Mouse (Mus musculus): ENCODE measurements around the gene Golga1. TPM values are rescaled to one million over a fixed set of nuclear protein-coding genes. Genes with fewer than 3 reads are reported as not detected.
"Not testable (repeated sequence)": the region's sequence is repeated elsewhere in the genome, so short reads cannot be mapped to it uniquely, and the experiment has no call there.

Gene Golga1
- polyA plus RNA-seq (2016; fragmentation: Nextera tagmentation; extraction: Ambion mirVana): 31.4 and 31.5 TPM in 2 replicates

DNA sequence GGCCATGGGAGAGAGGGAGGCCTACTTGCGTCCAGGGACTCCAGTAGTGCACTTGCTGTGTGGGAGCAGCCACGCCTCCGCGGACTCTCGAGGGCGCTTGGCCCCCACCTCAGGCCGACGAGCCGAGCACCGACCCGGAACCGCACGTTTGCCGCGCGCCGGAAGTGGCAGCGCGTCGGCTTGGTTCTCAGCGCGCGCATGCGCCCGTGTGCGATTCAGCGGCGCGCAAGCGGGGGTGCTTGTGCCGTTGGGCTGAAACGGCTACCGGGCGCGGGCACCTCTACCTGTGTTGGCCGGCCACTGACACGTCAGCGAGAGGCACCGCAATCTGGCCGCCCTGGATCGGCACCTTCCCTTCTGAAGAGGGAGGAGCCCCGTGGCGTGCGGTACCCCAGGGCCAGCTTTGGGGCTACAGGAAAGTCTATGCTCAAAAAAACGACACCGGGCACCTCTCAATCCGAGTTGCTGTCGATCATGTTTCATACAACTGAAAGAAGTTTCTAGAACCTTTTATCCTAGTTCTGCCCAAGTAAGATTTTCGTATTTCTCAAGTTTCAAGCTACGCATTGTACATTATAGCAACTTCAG lies at the start of gene Golga1:
Golga1 (minus strand) TSS at position 142 of the 588 bp plus-strand sequence.
- Histone ChIP-seq H3K9ac (peak within 1 kb of the TSS; percentile 89), H3K4me2 (replicated peaks) (peak within 1 kb of the TSS; percentile 84), H3K4me3 (peak within 1 kb of the TSS; percentile 75), H3K9me3 (no peaks in the 10 kb centered on the region), H3K4me1 (peaks cover 7% of the 10 kb centered on the region), H3K27ac (peak within 1 kb of the TSS; percentile 54), H3K36me3 (peaks cover 6% of the 10 kb centered on the region; the same call in 1 of the 2 replicates), H3K27me3 (replicated peaks) (no peaks in the 10 kb centered on the region)
- under 1% methylated on average over 50 of the region's 50 CpGs for WGBS
- peak; percentile 99 for ATAC-seq (ENCODE audit: low FRiP score, low read depth)

- H3K36me3 ChIP-seq: peaks cover 42% of the 10 kb centered on the region
- no peak overlapping the region for H3K9ac ChIP-seq
- no peaks in the 10 kb centered on the region for H3K9me3 ChIP-seq
- H3K27me3 ChIP-seq (replicated peaks): no peaks in the 10 kb centered on the region
- WGBS: 93% methylated on average over 7 of the region's 7 CpGs
- ATAC-seq (ENCODE audit: low FRiP score, low read depth): no peak
- no peak overlapping the region for H3K27ac ChIP-seq
- H3K4me1 ChIP-seq: no peaks in the 10 kb centered on the region
- H3K4me3 ChIP-seq: no peak overlapping the region
- H3K4me2 ChIP-seq (replicated peaks): no peak overlapping the region
Observed at GRCm38 (mm10) chr2:39114093-39114492, 48.8 kb upstream of the Golga1 start.

DNA sequence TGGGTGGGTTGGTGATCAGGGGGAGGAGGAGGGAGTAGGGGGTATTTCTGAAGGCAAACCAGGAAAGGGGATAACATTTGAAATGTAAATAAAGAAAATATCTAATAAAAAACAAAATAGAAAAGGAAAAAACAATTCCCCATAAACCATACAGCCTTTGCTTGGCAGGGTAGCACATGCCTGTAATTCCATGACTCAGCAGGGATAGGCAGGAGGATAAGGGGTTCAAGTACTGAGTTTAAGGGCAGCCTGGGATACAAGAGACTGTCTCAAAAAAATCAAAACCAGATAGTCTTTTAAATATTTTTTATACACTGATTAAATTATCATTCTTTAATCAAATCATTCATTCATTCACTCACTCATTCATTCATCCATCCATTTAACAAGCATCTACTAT lies 45.2 kb upstream of the Golga1 start:
- H3K9ac ChIP-seq: no peak overlapping the region
- ATAC-seq (ENCODE audit: low FRiP score, low read depth): no peak
- H3K4me1 ChIP-seq: no peaks in the 10 kb centered on the region
- H3K36me3 ChIP-seq: peaks cover 37% of the 10 kb centered on the region
- H3K27me3 ChIP-seq (replicated peaks): no peaks in the 10 kb centered on the region
- H3K4me3 ChIP-seq: no peak overlapping the region
- H3K4me2 ChIP-seq (replicated peaks): no peak overlapping the region
- no peaks in the 10 kb centered on the region for H3K9me3 ChIP-seq
- no peak overlapping the region for H3K27ac ChIP-seq

- not testable (repeated sequence) for ATAC-seq (ENCODE audit: low FRiP score, low read depth); H3K9ac ChIP-seq; H3K4me2 ChIP-seq (replicated peaks); H3K9me3 ChIP-seq; H3K27me3 ChIP-seq (replicated peaks); H3K27ac ChIP-seq; H3K4me3 ChIP-seq; H3K4me1 ChIP-seq
- peaks cover 36% of the 10 kb centered on the region for H3K36me3 ChIP-seq
Observed at GRCm38 (mm10) chr2:39109712-39110111, 44.4 kb upstream of the Golga1 start.

GRCm38 (mm10) chr2:39099951-39100350 lies 34.6 kb upstream of the Golga1 start:
- not testable (repeated sequence) for H3K27ac ChIP-seq; H3K9me3 ChIP-seq; H3K4me1 ChIP-seq; H3K27me3 ChIP-seq (replicated peaks); H3K9ac ChIP-seq; H3K4me2 ChIP-seq (replicated peaks); H3K4me3 ChIP-seq; ATAC-seq (ENCODE audit: low FRiP score, low read depth)
- peaks cover 19% of the 10 kb centered on the region for H3K36me3 ChIP-seq
- 98% methylated on average over 1 of the region's 1 CpGs for WGBS

DNA sequence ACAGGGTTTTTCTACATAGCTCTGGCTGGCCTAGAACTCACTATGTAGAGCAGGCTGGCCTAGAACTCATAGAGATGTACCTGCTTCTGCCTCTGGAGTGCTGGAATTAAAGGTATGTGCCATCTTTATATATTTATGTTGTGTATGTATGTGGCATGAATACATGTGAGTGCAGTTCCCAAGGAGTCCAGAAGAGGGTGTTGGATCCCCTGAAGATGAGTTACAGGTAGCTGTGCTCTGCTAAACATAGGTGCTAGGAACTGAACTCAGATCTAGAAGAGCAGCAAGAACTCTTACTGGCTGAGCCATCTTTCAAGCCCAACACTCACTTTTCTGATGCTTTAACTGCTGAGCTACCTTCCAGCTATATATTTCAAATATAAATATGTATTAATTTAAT lies 32.7 kb upstream of the Golga1 start:
- no peaks in the 10 kb centered on the region for H3K27me3 ChIP-seq (replicated peaks)
- no peak overlapping the region for H3K4me3 ChIP-seq
- no peak overlapping the region for H3K4me2 ChIP-seq (replicated peaks)
- no peak overlapping the region for H3K9ac ChIP-seq
- no peak for ATAC-seq (ENCODE audit: low FRiP score, low read depth)
- H3K27ac ChIP-seq: no peak overlapping the region
- peaks cover 19% of the 10 kb centered on the region for H3K36me3 ChIP-seq
- no peaks in the 10 kb centered on the region for H3K9me3 ChIP-seq
- H3K4me1 ChIP-seq: no peaks in the 10 kb centered on the region

DNA sequence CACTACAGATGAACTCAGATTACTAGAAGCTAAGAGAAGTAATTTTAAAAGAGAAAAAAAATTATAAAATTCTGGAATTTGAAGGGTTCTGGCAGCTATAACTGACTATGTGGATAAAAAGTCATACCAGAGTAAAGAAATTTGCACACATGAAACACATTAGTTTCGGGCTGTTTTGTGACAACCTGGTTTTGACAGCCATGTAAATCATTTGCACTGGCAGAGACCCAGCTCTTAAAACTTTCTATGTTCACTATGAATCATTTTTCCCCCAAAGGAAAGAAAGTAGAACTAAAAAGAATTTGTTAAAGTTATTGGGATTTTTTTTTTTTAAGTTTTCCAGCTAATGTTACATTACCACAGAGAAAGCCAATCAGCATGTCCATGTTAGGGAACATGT lies 26.6 kb upstream of the Golga1 start:
- Histone ChIP-seq H3K4me2 (replicated peaks) (no peak overlapping the region), H3K27ac (no peak overlapping the region), H3K36me3 (peaks cover 11% of the 10 kb centered on the region), H3K9ac (no peak overlapping the region), H3K4me3 (no peak overlapping the region), H3K9me3 (no peaks in the 10 kb centered on the region), H3K27me3 (replicated peaks) (no peaks in the 10 kb centered on the region), H3K4me1 (no peaks in the 10 kb centered on the region)
- 92% methylated on average over 1 of the region's 1 CpGs for WGBS
- no peak for ATAC-seq (ENCODE audit: low FRiP score, low read depth)

DNA sequence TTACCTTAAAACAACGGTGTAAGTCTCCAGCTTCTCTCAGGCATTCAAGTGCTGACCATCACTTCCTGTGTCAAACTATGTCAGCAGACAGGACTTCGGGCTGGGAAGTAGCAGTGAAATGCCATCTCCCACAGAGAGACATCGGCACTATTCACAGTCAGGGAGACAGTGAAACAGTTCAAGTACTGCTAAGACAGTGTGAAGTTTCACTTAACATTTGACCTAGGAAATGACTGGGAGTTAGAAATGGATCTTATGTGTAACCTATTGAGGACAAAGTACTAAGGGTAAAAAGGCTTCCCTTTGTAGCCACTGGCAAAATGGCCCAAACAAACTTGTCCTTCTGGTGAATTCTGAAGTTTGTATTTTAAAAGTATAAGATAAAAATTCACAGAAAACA lies 17.4 kb upstream of the Golga1 start:
- Histone ChIP-seq H3K27ac (no peak overlapping the region), H3K9ac (no peak overlapping the region), H3K4me1 (no peaks in the 10 kb centered on the region), H3K4me3 (no peak overlapping the region), H3K27me3 (replicated peaks) (no peaks in the 10 kb centered on the region), H3K4me2 (replicated peaks) (no peak overlapping the region), H3K9me3 (no peaks in the 10 kb centered on the region), H3K36me3 (peaks cover 49% of the 10 kb centered on the region)
- no peak for ATAC-seq (ENCODE audit: low FRiP score, low read depth)
- 83% methylated on average over 3 of the region's 3 CpGs for WGBS

DNA sequence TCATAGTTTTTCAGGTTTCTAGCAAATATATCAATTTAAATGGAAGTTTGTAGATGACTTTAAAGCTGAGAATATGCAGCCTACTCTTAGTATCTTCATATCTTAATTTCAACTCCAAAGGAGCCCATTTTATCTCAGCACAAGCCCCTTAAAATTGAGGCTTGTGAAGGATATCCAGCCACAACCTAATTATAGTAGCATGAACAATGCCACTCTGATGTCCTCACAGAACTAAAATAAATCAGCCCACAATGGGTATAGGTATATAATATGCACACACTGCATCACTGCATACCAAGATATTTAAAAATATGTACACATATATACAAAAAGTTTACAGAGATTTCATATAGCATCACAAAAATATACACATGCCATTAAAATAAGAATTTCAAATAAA lies 5.3 kb upstream of the Golga1 start:
- H3K9me3 ChIP-seq: no peaks in the 10 kb centered on the region
- ATAC-seq (ENCODE audit: low FRiP score, low read depth): no peak
- no peak overlapping the region for H3K4me3 ChIP-seq
- no peaks in the 10 kb centered on the region for H3K4me1 ChIP-seq
- H3K9ac ChIP-seq: no peak overlapping the region
- H3K27ac ChIP-seq: no peak overlapping the region
- H3K36me3 ChIP-seq: no peaks in the 10 kb centered on the region
- no peaks in the 10 kb centered on the region for H3K27me3 ChIP-seq (replicated peaks)
- no peak overlapping the region for H3K4me2 ChIP-seq (replicated peaks)

GRCm38 (mm10) chr2:39069096-39069495 lies 3.8 kb upstream of the Golga1 start:
- WGBS: 78% methylated on average over 1 of the region's 1 CpGs
- ATAC-seq (ENCODE audit: low FRiP score, low read depth): no peak

GRCm38 (mm10) chr2:39064687-39065399 lies 498 bp downstream of the Golga1 start:
- H3K4me2 ChIP-seq (replicated peaks): peak overlapping the region; percentile 84
- H3K9ac ChIP-seq: peak overlapping the region; percentile 89
- peak overlapping the region; percentile 75 for H3K4me3 ChIP-seq
- peaks cover 10% of the 10 kb centered on the region for H3K36me3 ChIP-seq
- WGBS: 8% methylated on average over 25 of the region's 25 CpGs
- H3K9me3 ChIP-seq: no peaks in the 10 kb centered on the region
- no peaks in the 10 kb centered on the region for H3K27me3 ChIP-seq (replicated peaks)
- H3K27ac ChIP-seq: peak overlapping the region; percentile 54
- ATAC-seq (ENCODE audit: low FRiP score, low read depth): peak; percentile 23; the same call in 1 of the 2 replicates
- peaks cover 7% of the 10 kb centered on the region for H3K4me1 ChIP-seq

More at GRCm38 (mm10) chr2:39069096-39069495, 3.8 kb upstream of the Golga1 start:
- Histone ChIP-seq H3K4me1 (peaks cover 6% of the 10 kb centered on the region), H3K4me3 (no peak overlapping the region), H3K36me3 (no peaks in the 10 kb centered on the region), H3K9me3 (no peaks in the 10 kb centered on the region), H3K9ac (no peak overlapping the region), H3K27ac (no peak overlapping the region), H3K4me2 (replicated peaks) (no peak overlapping the region), H3K27me3 (replicated peaks) (no peaks in the 10 kb centered on the region)

- WGBS: 96% methylated on average over 1 of the region's 1 CpGs
- no peak overlapping the region for H3K27ac ChIP-seq
- no peaks in the 10 kb centered on the region for H3K27me3 ChIP-seq (replicated peaks)
- H3K9me3 ChIP-seq: no peaks in the 10 kb centered on the region
- H3K4me3 ChIP-seq: no peak overlapping the region
- no peak overlapping the region for H3K4me2 ChIP-seq (replicated peaks)
- no peak for ATAC-seq (ENCODE audit: low FRiP score, low read depth)
- no peaks in the 10 kb centered on the region for H3K4me1 ChIP-seq
- H3K9ac ChIP-seq: no peak overlapping the region
- peaks cover 68% of the 10 kb centered on the region for H3K36me3 ChIP-seq
Observed at GRCm38 (mm10) chr2:39048515-39048914, 16.8 kb downstream of the Golga1 start.

- ATAC-seq (ENCODE audit: low FRiP score, low read depth): no peak
- H3K36me3 ChIP-seq: peaks cover 58% of the 10 kb centered on the region
- 97% methylated on average over 1 of the region's 1 CpGs for WGBS
- H3K27me3 ChIP-seq (replicated peaks): no peaks in the 10 kb centered on the region
- no peak overlapping the region for H3K4me2 ChIP-seq (replicated peaks)
- H3K27ac ChIP-seq: no peak overlapping the region
- H3K4me1 ChIP-seq: no peaks in the 10 kb centered on the region
- no peaks in the 10 kb centered on the region for H3K9me3 ChIP-seq
- H3K4me3 ChIP-seq: no peak overlapping the region
- no peak overlapping the region for H3K9ac ChIP-seq
Observed at GRCm38 (mm10) chr2:39040215-39040614, 25.1 kb downstream of the Golga1 start.

All from neural tube, embryonic 12.5 days (tissue).